Mouse (Mus musculus) activated CD4-positive, CD25-positive, alpha-beta regulatory T cell, adult 9 weeks (primary cell): ENCODE results near the gene Gab1. TPM values are rescaled to one million over a fixed set of nuclear protein-coding genes. Genes with fewer than 3 reads are reported as not detected.

Experiments
- polyA plus RNA-seq: library from polyadenylated mRNA; unstranded; fragments of 100-300 nt; shearing (Covaris generic); gene quantifications from one replicate; pipeline ENCODE4 v1.2.1, GENCODE M21; 2017

Gene Gab1
- polyA plus RNA-seq: 0.05 TPM

GRCm38 (mm10) chr8:80880196-80881106 lies at the start of gene Gab1:
Gene Gab1 (minus strand): TSS chr8:80880519.

DNA sequence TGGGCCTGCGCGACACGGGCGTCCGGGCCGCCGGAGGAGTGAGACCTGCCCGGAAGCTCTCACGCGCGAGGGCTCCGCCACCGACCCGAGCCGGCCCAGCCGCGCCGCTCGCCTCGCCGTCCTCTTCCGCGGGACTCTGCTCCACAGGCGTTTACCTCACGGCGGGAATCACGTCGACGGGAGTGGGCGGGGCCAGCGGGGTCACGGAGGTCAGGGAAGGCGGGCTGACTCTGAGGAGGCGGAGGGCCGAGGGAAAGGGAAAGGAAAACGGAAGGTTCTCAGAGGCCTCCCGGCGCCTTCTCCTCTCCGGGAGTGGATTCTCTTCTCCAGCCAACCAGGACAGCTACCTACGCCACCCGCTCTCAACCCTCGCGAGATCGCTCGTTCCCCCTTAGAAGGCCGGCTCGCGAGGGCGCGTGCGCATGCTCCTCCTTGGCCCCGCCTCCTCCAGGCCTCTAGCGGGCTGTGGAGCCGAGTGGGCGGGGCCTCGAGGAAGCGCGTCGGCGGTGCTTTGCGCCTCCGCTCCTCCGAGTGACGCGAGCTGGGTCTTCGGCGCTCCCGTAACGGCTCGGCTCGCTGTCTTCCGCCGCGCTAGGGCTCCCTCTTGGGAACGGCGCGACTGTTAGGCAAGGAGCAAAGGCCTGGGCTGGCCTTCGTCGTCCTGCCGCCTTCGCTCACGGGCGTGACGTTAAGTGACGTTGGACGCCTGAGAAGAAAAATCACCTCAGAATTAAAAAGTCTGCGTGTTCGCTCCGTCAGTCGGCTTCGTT lies 141.0 kb downstream of the Gab1 start, which contains the start of gene Smarca5:
Gene Smarca5 (minus strand): TSS at position 343 of the 770 bp plus-strand sequence.

Other genes with a start within 250 kb of the Gab1 start
- gene Smarca5, start 141.0 kb downstream of the Gab1 start, polyA plus RNA-seq: 9.6 TPM
- gene Usp38, start 134.4 kb upstream of the Gab1 start, polyA plus RNA-seq: 46.8 TPM